Mouse (Mus musculus) right cerebral cortex, postnatal 36 days (tissue): ENCODE measurements around the gene Yaf2.
A peak's percentile ranks its signal among the peaks of the same experiment; 100 is the strongest.

ENCODE experiments used
- DNase-seq, 2 experiments: peaks; one replicate each; pipeline ENCODE4 v3.0.0; 2022; ENCODE audit warnings: low spot score in 2 of 2, mixed read lengths in 1 of 2

Gene Yaf2

GRCm38 (mm10) chr15:93287628-93288027 lies 49.1 kb downstream of the Yaf2 start:
- no peak for DNase-seq

GRCm38 (mm10) chr15:93285244-93285643 lies 51.5 kb downstream of the Yaf2 start:
- no peak for DNase-seq

GRCm38 (mm10) chr15:93284326-93284725 lies 52.4 kb downstream of the Yaf2 start:
- no peak for DNase-seq

GRCm38 (mm10) chr15:93283349-93283748 lies 53.4 kb downstream of the Yaf2 start:
- DNase-seq, result no peak

GRCm38 (mm10) chr15:93276276-93276675 lies 60.5 kb downstream of the Yaf2 start:
- DNase-seq, result no peak

- DNase-seq, result peak; percentile 24 to 25
Observed at GRCm38 (mm10) chr15:93275623-93276022, 61.1 kb downstream of the Yaf2 start.

GRCm38 (mm10) chr15:93274679-93275583 lies 61.8 kb downstream of the Yaf2 start, which contains the start of gene Gxylt1:
Gene Gxylt1, minus strand, starts transcription at chr15:93275179.
- peak; percentile 98 to 99 for DNase-seq

- DNase-seq, result no peak
Observed at GRCm38 (mm10) chr15:93273788-93274678, 62.7 kb downstream of the Yaf2 start.

- DNase-seq, result no peak
Observed at GRCm38 (mm10) chr15:93272948-93273347, 63.8 kb downstream of the Yaf2 start.

- no peak for DNase-seq
Observed at GRCm38 (mm10) chr15:93270289-93270855, 66.4 kb downstream of the Yaf2 start.

GRCm38 (mm10) chr15:93269572-93269971 lies 67.2 kb downstream of the Yaf2 start:
- no peak for DNase-seq

- no peak for DNase-seq
Observed at GRCm38 (mm10) chr15:93268001-93268400, 68.7 kb downstream of the Yaf2 start.

GRCm38 (mm10) chr15:93267479-93267878 lies 69.3 kb downstream of the Yaf2 start:
- DNase-seq, result no peak

GRCm38 (mm10) chr15:93266361-93266760 lies 70.4 kb downstream of the Yaf2 start:
- no peak for DNase-seq

- peak in 1 of 2 experiments; percentile 25 for DNase-seq
Observed at GRCm38 (mm10) chr15:93265728-93266127, 71.0 kb downstream of the Yaf2 start.

- no peak for DNase-seq
Observed at GRCm38 (mm10) chr15:93265231-93265630, 71.5 kb downstream of the Yaf2 start.

GRCm38 (mm10) chr15:93264221-93264620 lies 72.5 kb downstream of the Yaf2 start:
- no peak for DNase-seq

- no peak for DNase-seq
Observed at GRCm38 (mm10) chr15:93263566-93263965, 73.2 kb downstream of the Yaf2 start.

- no peak for DNase-seq
Observed at GRCm38 (mm10) chr15:93262818-93263217, 73.9 kb downstream of the Yaf2 start.

- DNase-seq, result no peak
Observed at GRCm38 (mm10) chr15:93262274-93262673, 74.5 kb downstream of the Yaf2 start.

- no peak for DNase-seq
Observed at GRCm38 (mm10) chr15:93259933-93260332, 76.8 kb downstream of the Yaf2 start.

GRCm38 (mm10) chr15:93255295-93255694 lies 81.4 kb downstream of the Yaf2 start:
- no peak for DNase-seq
